Mouse (Mus musculus): ENCODE results near the gene Clec16a.

- TF ChIP-seq CTCF (conservative IDR thresholded peaks at IDR 0.05; ENCODE audit: low read length) (no peak), POU5F1 (IDR thresholded peaks at IDR 0.05; ENCODE audit: borderline replicate concordance, low read length) (no peak)
Measured at GRCm38 (mm10) chr16:10581234-10581898, 36.2 kb downstream of the Clec16a start.

Measured in E14TG2a.4 (cell line).